Mouse (Mus musculus) CH12.LX (cell line): Measurements from ENCODE around the gene Crybb2. TPM values are rescaled to one million over a fixed set of nuclear protein-coding genes. Genes with fewer than 3 reads are reported as not detected.

ENCODE experiments used
- DNase-seq: peaks from one replicate; pipeline ENCODE4 v3.0.0-alpha.2; 2013; ENCODE audit errors: extremely low read depth
- H3K27ac ChIP-seq: 2 replicates; pipeline ENCODE4 v1.5.1; 2012; ENCODE audit warnings: low read depth, mild to moderate bottlenecking, control low read depth, moderate library complexity; ENCODE audit not compliant: insufficient read depth
- H3K27me3 ChIP-seq: replicated peaks from 2 replicates; pipeline ENCODE3; 2012; ENCODE audit warnings: inconsistent platforms
- H3K36me3 ChIP-seq, 2 experiments: replicated peaks in 1 of 2; 2 replicates each; pipeline versions ENCODE3 to v1.6.1; 2012; ENCODE audit warnings: inconsistent platforms in 1 of 2, low read length in 1 of 2, mild to moderate bottlenecking in 1 of 2, mixed read lengths in 1 of 2, moderate library complexity in 1 of 2; ENCODE audit not compliant: control insufficient read depth in 1 of 2, insufficient read depth in 1 of 2
- H3K4me1 ChIP-seq, 2 experiments: 2 replicates each; pipeline ENCODE4 v1.6.1; 2012; ENCODE audit warnings: inconsistent platforms in 1 of 2, moderate library complexity in 1 of 2; ENCODE audit not compliant: insufficient read depth in 2 of 2, control insufficient read depth in 1 of 2
- H3K4me2 ChIP-seq: 2 replicates; pipeline ENCODE4 v1.6.1; 2012; ENCODE audit warnings: low read depth, mild to moderate bottlenecking, control low read depth; ENCODE audit not compliant: poor library complexity, insufficient read depth, severe bottlenecking
- H3K4me3 ChIP-seq, 3 experiments: fragments of 150-350 bp in 1 of 3; sonication (generic) in 1 of 3; replicated peaks in 1 of 3; 2 replicates each; pipeline versions ENCODE3 to v1.5.1; 2011 to 2012; ENCODE audit warnings: low read depth in 2 of 3, low read length in 2 of 3, mild to moderate bottlenecking in 2 of 3, moderate library complexity in 2 of 3, control low read depth in 1 of 3, improper control_type of control experiment in 1 of 3, inconsistent platforms in 1 of 3, mixed read lengths in 1 of 3; ENCODE audit not compliant: poor library complexity in 1 of 3
- H3K79me2 ChIP-seq: replicated peaks from 2 replicates; pipeline ENCODE4 v1.6.1; 2012; ENCODE audit warnings: mild to moderate bottlenecking, moderate library complexity; ENCODE audit not compliant: control insufficient read depth, poor library complexity, insufficient read depth, severe bottlenecking; ENCODE audit errors: extremely low read depth
- H3K9ac ChIP-seq: 2 replicates; pipeline ENCODE4 v1.6.1; 2012; ENCODE audit warnings: low read depth, mild to moderate bottlenecking, control low read depth, moderate library complexity; ENCODE audit not compliant: insufficient read depth
- H3K9me3 ChIP-seq: replicated peaks from 2 replicates; pipeline ENCODE3; 2012; ENCODE audit warnings: low read length, inconsistent platforms, mixed read lengths
- BHLHE40 ChIP-seq: IDR thresholded peaks from 2 replicates; pipeline ENCODE4 v1.6.1; 2011; ENCODE audit warnings: mild to moderate bottlenecking, low read depth, low read length, improper control_type of control experiment
- CTCF ChIP-seq, 2 experiments: IDR thresholded peaks in 1 of 2; conservative IDR thresholded peaks in 1 of 2; 2 replicates each; pipeline ENCODE4 v1.5.1; 2011 to 2012; ENCODE audit warnings: low read depth in 2 of 2, low read length in 2 of 2, improper control_type of control experiment in 1 of 2, inconsistent platforms in 1 of 2, mild to moderate bottlenecking in 1 of 2, moderate library complexity in 1 of 2
- E2F4 ChIP-seq: IDR thresholded peaks from 2 replicates; pipeline ENCODE4 v1.6.1; 2011; ENCODE audit warnings: low read depth, low read length, improper control_type of control experiment; ENCODE audit not compliant: insufficient replicate concordance
- ELF1 ChIP-seq: IDR thresholded peaks from 2 replicates; pipeline ENCODE4 v1.6.1; 2014; ENCODE audit warnings: low read depth, mild to moderate bottlenecking, inconsistent platforms, low read length, improper control_type of control experiment
- EP300 ChIP-seq: IDR thresholded peaks from 2 replicates; pipeline ENCODE4 v1.6.1; 2011; ENCODE audit warnings: low read length, improper control_type of control experiment
- ETS1 ChIP-seq: conservative IDR thresholded peaks from 2 replicates; pipeline ENCODE4 v1.6.1; 2012; ENCODE audit warnings: low read depth, mild to moderate bottlenecking, inconsistent platforms, low read length, improper control_type of control experiment, moderate library complexity
- KAT2A ChIP-seq: IDR thresholded peaks from 2 replicates; pipeline ENCODE4 v1.6.1; 2012; ENCODE audit warnings: low read length, improper control_type of control experiment, inconsistent platforms; ENCODE audit not compliant: insufficient replicate concordance
- MAX ChIP-seq: IDR thresholded peaks from 2 replicates; pipeline ENCODE4 v1.6.1; 2011; ENCODE audit warnings: low read length, improper control_type of control experiment
- MAZ ChIP-seq: IDR thresholded peaks from 2 replicates; pipeline ENCODE4 v1.6.1; 2012; ENCODE audit warnings: low read depth, mild to moderate bottlenecking, inconsistent platforms, low read length, improper control_type of control experiment, moderate library complexity
- MEF2A ChIP-seq: IDR thresholded peaks from 2 replicates; pipeline ENCODE4 v1.6.1; 2014; ENCODE audit warnings: low read depth, mild to moderate bottlenecking, inconsistent platforms, low read length, improper control_type of control experiment, borderline replicate concordance
- NRF1 ChIP-seq: IDR thresholded peaks from 2 replicates; pipeline ENCODE4 v1.6.1; 2014; ENCODE audit warnings: low read depth, mild to moderate bottlenecking, inconsistent platforms, low read length, improper control_type of control experiment, moderate library complexity
- POLR2A ChIP-seq: IDR thresholded peaks from 2 replicates; pipeline ENCODE4 v1.6.1; 2011; ENCODE audit warnings: low read depth, mild to moderate bottlenecking, improper control_type of control experiment, low read length
- POLR2AphosphoS2 ChIP-seq: IDR thresholded peaks from 2 replicates; pipeline ENCODE4 v1.6.1; 2011; ENCODE audit warnings: low read depth, low read length, improper control_type of control experiment
- RAD21 ChIP-seq: IDR thresholded peaks from 2 replicates; pipeline ENCODE4 v1.6.1; 2011; ENCODE audit warnings: low read depth, mild to moderate bottlenecking, low read length, improper control_type of control experiment, moderate library complexity
- RCOR1 ChIP-seq: conservative IDR thresholded peaks from 2 replicates; pipeline ENCODE4 v1.6.1; 2012; ENCODE audit warnings: low read depth, mild to moderate bottlenecking, inconsistent platforms, low read length, improper control_type of control experiment
- SIN3A ChIP-seq: IDR thresholded peaks from 2 replicates; pipeline ENCODE4 v1.6.1; 2012; ENCODE audit warnings: low read length, improper control_type of control experiment, inconsistent platforms
- TCF12 ChIP-seq: IDR thresholded peaks from 2 replicates; pipeline ENCODE4 v1.6.1; 2014; ENCODE audit warnings: low read depth, mild to moderate bottlenecking, inconsistent platforms, low read length, improper control_type of control experiment
- ZC3H11A ChIP-seq: IDR thresholded peaks from 2 replicates; pipeline ENCODE4 v1.6.1; 2012; ENCODE audit warnings: low read depth, mild to moderate bottlenecking, inconsistent platforms, low read length, improper control_type of control experiment
- ZMIZ1 ChIP-seq: IDR thresholded peaks from 2 replicates; pipeline ENCODE4 v1.6.1; 2012; ENCODE audit warnings: low read depth, mild to moderate bottlenecking, inconsistent platforms, low read length, improper control_type of control experiment
- dilution Hi-C: fragments of 300-500 bp; cut with MboI; formaldehyde crosslinking; loops from 2 replicates; pipeline ENCODE4 v1.14.3; 2020; ENCODE audit warnings: low sequenced_read_pairs; ENCODE audit not compliant: extremely low pct_unique_long_range_greater_than_20kb, extremely low pct_ligation_motif_present
- in situ Hi-C: fragments of 300-500 bp; cut with MboI; formaldehyde crosslinking; loops from 3 replicates; pipeline ENCODE4 v1.14.3; 2019; ENCODE audit warnings: low sequenced_read_pairs, low pct_ligation_motif_present, low pct_unique_long_range_greater_than_20kb, mixed read lengths
- polyA plus RNA-seq: library from polyadenylated mRNA; unstranded; fragments of >175 nt; gene quantifications from 2 replicates; pipeline ENCODE4 v1.2.1, GENCODE M21; 2012; ENCODE audit warnings: low read depth; ENCODE audit not compliant: insufficient read length
- total RNA-seq, 2 experiments: library from RNA; depleted of rRNA; stranded (reverse); fragments of 300-350 nt in 1 of 2; fragments of >200 nt in 1 of 2; gene quantifications; 2 replicates each; pipeline ENCODE4 v1.2.3; 2012 to 2014

The Crybb2 gene
- total and polyA plus RNA-seq, 3 experiments = not detected

- TF ChIP-seq MAX (peak; percentile 56; the same call in 1 of the 2 replicates), ELF1 (no peak), ETS1 (peak; percentile 83), EP300 (peak; percentile 81), POLR2A (no peak), SIN3A (0 out of 2 replicates have a peak, but pooled peaks have one; percentile 14), TCF12 (peak; percentile 53), KAT2A (0 out of 2 replicates have a peak, but pooled peaks have one; percentile 16), BHLHE40 (peak; percentile 95), MAZ (0 out of 2 replicates have a peak, but pooled peaks have one; percentile 34)
These were observed 44.6 kb upstream of the Crybb2 start (continued) for GRCm38 (mm10) chr5:113114264-113115225.

GRCm38 (mm10) chr5:113113120-113113519, 43.2 kb upstream of the Crybb2 start:
- Histone ChIP-seq H3K36me3 (peaks cover 0 to 2% of the 10 kb centered on the region in 2 experiments), H3K9ac (no peak overlapping the region), H3K4me3 (peak overlapping the region in 1 of 3 experiments; percentile 16), H3K9me3 (peaks cover 3% of the 10 kb centered on the region), H3K27ac (0 out of 2 replicates have a peak overlapping the region, but pooled peaks have one; percentile 67), H3K4me1 (peaks cover 17 to 77% of the 10 kb centered on the region in 2 experiments), H3K27me3 (no peaks in the 10 kb centered on the region), H3K79me2 (no peaks in the 10 kb centered on the region), H3K4me2 (no peak overlapping the region)
- TF ChIP-seq E2F4 (no peak), TCF12 (no peak), ZMIZ1 (no peak), ZC3H11A (no peak), POLR2AphosphoS2 (no peak), ELF1 (no peak), NRF1 (no peak)
- no peak for DNase-seq
- dilution Hi-C loops = no loop called here
- in situ Hi-C loops = no loop called here

- DNase-seq = peak; percentile 55
- Histone ChIP-seq H3K9ac (no peak overlapping the region), H3K36me3 (peaks cover 0 to 2% of the 10 kb centered on the region in 2 experiments), H3K27me3 (no peaks in the 10 kb centered on the region), H3K9me3 (peaks cover 3% of the 10 kb centered on the region)
- in situ Hi-C loops = no loop called here
- dilution Hi-C loops = no loop called here
- TF ChIP-seq TCF12 = 0 out of 2 replicates have a peak, but pooled peaks have one; percentile 18
- TF ChIP-seq ETS1 = 0 out of 2 replicates have a peak, but pooled peaks have one; percentile 36
- 0 out of 2 replicates have a peak, but pooled peaks have one; percentile 25 for TF ChIP-seq MEF2A
- TF ChIP-seq RAD21 = no peak
- TF ChIP-seq BHLHE40 = peak; percentile 75
- TF ChIP-seq ZMIZ1 = no peak
- no peak for TF ChIP-seq RCOR1
- no peak for TF ChIP-seq CTCF (conservative IDR thresholded peaks at IDR 0.05 in 1 of 2, IDR thresholded peaks at IDR 0.05 in 1 of 2; ENCODE audit: low read depth in 2 of 2, low read length in 2 of 2)
- TF ChIP-seq, all 38 proteins: peak for 4
- H3K4me1 ChIP-seq = peaks cover 17 to 66% of the 10 kb centered on the region in 2 experiments
- H3K79me2 ChIP-seq = no peaks in the 10 kb centered on the region
- no peak overlapping the region for H3K4me2 ChIP-seq
- H3K4me3 ChIP-seq = no peak overlapping the region
- peak overlapping the region; percentile 4; the same call in 1 of the 2 replicates for H3K27ac ChIP-seq
These were observed 41.4 kb upstream of the Crybb2 start for GRCm38 (mm10) chr5:113111336-113111735.
